Mouse (Mus musculus): ENCODE data around the gene Nfe2l2.

Nfe2l2 gene

GRCm38 (mm10) chr2:75687040-75687749, 17.2 kb downstream of the Nfe2l2 start:
- no peak for DNase-seq (ENCODE audit: low read depth, low spot score)

GRCm38 (mm10) chr2:75685458-75685861, 19.0 kb downstream of the Nfe2l2 start:
- DNase-seq (ENCODE audit: low read depth, low spot score) = no peak

GRCm38 (mm10) chr2:75684526-75684925, 19.9 kb downstream of the Nfe2l2 start:
- no peak for DNase-seq (ENCODE audit: low read depth, low spot score)

- DNase-seq (ENCODE audit: low read depth, low spot score) = no peak
These were observed 21.3 kb downstream of the Nfe2l2 start for GRCm38 (mm10) chr2:75682978-75683709.

- DNase-seq (ENCODE audit: low read depth, low spot score) = no peak
These were observed 23.0 kb downstream of the Nfe2l2 start for GRCm38 (mm10) chr2:75681439-75681838.

GRCm38 (mm10) chr2:75679947-75680346, 24.5 kb downstream of the Nfe2l2 start:
- no peak for DNase-seq (ENCODE audit: low read depth, low spot score)

GRCm38 (mm10) chr2:75676567-75676966, 27.9 kb downstream of the Nfe2l2 start:
- DNase-seq (ENCODE audit: low read depth, low spot score) = no peak

- no peak for DNase-seq (ENCODE audit: low read depth, low spot score)
These were observed 31.9 kb downstream of the Nfe2l2 start for GRCm38 (mm10) chr2:75672561-75672960.

- no peak for DNase-seq (ENCODE audit: low read depth, low spot score)
These were observed 33.1 kb downstream of the Nfe2l2 start for GRCm38 (mm10) chr2:75671337-75671660.

- DNase-seq (ENCODE audit: low read depth, low spot score) = no peak
These were observed 33.8 kb downstream of the Nfe2l2 start for GRCm38 (mm10) chr2:75670446-75671336.

GRCm38 (mm10) chr2:75669491-75670445, 34.7 kb downstream of the Nfe2l2 start:
- no peak for DNase-seq (ENCODE audit: low read depth, low spot score)

- no peak for DNase-seq (ENCODE audit: low read depth, low spot score)
These were observed 43.3 kb downstream of the Nfe2l2 start for GRCm38 (mm10) chr2:75661106-75661505.

- no peak for DNase-seq (ENCODE audit: low read depth, low spot score)
These were observed 44.0 kb downstream of the Nfe2l2 start for GRCm38 (mm10) chr2:75660255-75660948.

GRCm38 (mm10) chr2:75659629-75659960, 44.8 kb downstream of the Nfe2l2 start:
- DNase-seq (ENCODE audit: low read depth, low spot score) = peak; percentile 80

- DNase-seq (ENCODE audit: low read depth, low spot score) = peak; percentile 98
These were observed 45.5 kb downstream of the Nfe2l2 start, which contains the start of gene Hnrnpa3 for GRCm38 (mm10) chr2:75658727-75659628. Hnrnpa3 (plus strand) TSS chr2:75659261.

- DNase-seq (ENCODE audit: low read depth, low spot score) = no peak
These were observed 46.3 kb downstream of the Nfe2l2 start for GRCm38 (mm10) chr2:75657907-75658691.

- no peak for DNase-seq (ENCODE audit: low read depth, low spot score)
These were observed 47.5 kb downstream of the Nfe2l2 start for GRCm38 (mm10) chr2:75656924-75657323.

GRCm38 (mm10) chr2:75654679-75655078, 49.8 kb downstream of the Nfe2l2 start:
- DNase-seq (ENCODE audit: low read depth, low spot score) = no peak

GRCm38 (mm10) chr2:75653150-75653549, 51.3 kb downstream of the Nfe2l2 start:
- no peak for DNase-seq (ENCODE audit: low read depth, low spot score)

Data from telencephalon, adult 2 months (tissue).